Mouse (Mus musculus) heart, embryonic 11.5 days (tissue): Measurements from ENCODE around the gene B4gat1. TPM values are rescaled to one million over a fixed set of nuclear protein-coding genes. Genes with fewer than 3 reads are reported as not detected.
A peak's percentile ranks its signal among the peaks of the same experiment; 100 is the strongest.

Source experiments
- ATAC-seq: fragments of 200-750 bp; cut with Nextera tagmentation; replicated peaks from 2 replicates; pipeline ENCODE4 v1.8.0; 2017; ENCODE audit warnings: moderate library complexity; ENCODE audit not compliant: insufficient number of reproducible peaks, low FRiP score, low TSS enrichment
- H3K27ac ChIP-seq: fragments of 300-500 bp; sonication (generic); 2 replicates; pipeline ENCODE4 v1.5.1; 2014; ENCODE audit warnings: mild to moderate bottlenecking, low read depth, low read length
- H3K27me3 ChIP-seq: fragments of 300-500 bp; sonication (generic); 2 replicates; pipeline ENCODE4 v1.6.1; 2014; ENCODE audit warnings: mild to moderate bottlenecking, low read length, mixed read lengths; ENCODE audit not compliant: control insufficient read depth, insufficient read depth
- H3K36me3 ChIP-seq: fragments of 300-500 bp; sonication (generic); 2 replicates; pipeline ENCODE4 v1.6.1; 2014; ENCODE audit warnings: mild to moderate bottlenecking, low read length, moderate library complexity, mixed read lengths; ENCODE audit not compliant: control insufficient read depth, insufficient read depth
- H3K4me1 ChIP-seq: fragments of 300-500 bp; sonication (generic); 2 replicates; pipeline ENCODE4 v1.6.1; 2014; ENCODE audit warnings: low read length; ENCODE audit not compliant: control insufficient read depth, insufficient read depth
- H3K4me2 ChIP-seq: fragments of 300-500 bp; sonication (generic); 2 replicates; pipeline ENCODE4 v1.6.1; 2014; ENCODE audit warnings: mild to moderate bottlenecking, moderate library complexity
- H3K4me3 ChIP-seq: fragments of 300-500 bp; sonication (generic); 2 replicates; pipeline ENCODE4 v1.5.1; 2014; ENCODE audit warnings: low read depth, low read length
- H3K9ac ChIP-seq: fragments of 300-500 bp; sonication (generic); 2 replicates; pipeline ENCODE4 v1.6.1; 2014; ENCODE audit warnings: mild to moderate bottlenecking, low read depth, low read length, moderate library complexity
- H3K9me3 ChIP-seq: fragments of 300-500 bp; sonication (generic); replicated peaks from 2 replicates; pipeline ENCODE4 v1.6.1; 2016; ENCODE audit warnings: low read length; ENCODE audit not compliant: control insufficient read depth
- WGBS: fragments of 180-500 bp; shearing (Covaris S2); extraction: QIAGEN DNeasy Blood & Tissue Kit; methylation state at CpG from one replicate; pipeline ENCODE4 v1.1.7; 2014; ENCODE audit not compliant: insufficient replicate concordance; 5-methylcytosine and 5-hydroxymethylcytosine counted together
- polyA plus RNA-seq: library from polyadenylated mRNA; unstranded; fragments of >200 nt; fragmentation: Nextera tagmentation; extraction: Ambion mirVana; gene quantifications from 2 replicates; pipeline ENCODE4 v1.2.1, GENCODE M21; 2014

The B4gat1 gene
- polyA plus RNA-seq, 1 experiment from 2014 or later = 37.4 TPM

DNA sequence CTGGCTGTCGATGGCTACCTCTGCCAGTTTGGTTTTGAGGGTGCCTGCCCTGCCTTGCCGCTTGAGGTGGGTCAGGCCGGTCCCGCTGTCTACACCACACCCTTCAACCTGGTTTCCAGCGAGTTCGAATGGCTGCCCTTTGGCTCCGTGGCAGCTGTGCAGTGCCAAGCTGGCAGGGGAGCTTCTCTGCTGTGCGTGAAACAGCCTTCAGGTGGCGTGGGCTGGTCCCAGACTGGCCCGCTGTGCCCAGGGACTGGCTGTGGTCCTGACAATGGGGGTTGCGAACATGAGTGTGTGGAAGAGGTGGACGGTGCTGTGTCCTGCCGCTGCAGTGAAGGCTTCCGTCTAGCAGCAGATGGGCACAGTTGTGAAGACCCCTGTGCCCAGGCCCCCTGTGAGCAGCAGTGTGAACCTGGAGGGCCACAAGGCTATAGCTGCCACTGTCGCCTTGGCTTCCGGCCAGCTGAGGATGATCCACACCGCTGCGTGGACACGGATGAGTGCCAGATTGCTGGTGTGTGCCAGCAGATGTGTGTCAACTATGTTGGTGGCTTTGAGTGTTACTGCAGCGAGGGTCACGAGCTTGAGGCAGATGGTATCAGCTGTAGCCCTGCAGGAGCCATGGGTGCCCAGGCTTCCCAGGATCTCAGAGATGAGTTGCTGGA lies 30.1 kb downstream of the B4gat1 start:
- ATAC-seq = no peak
- Histone ChIP-seq H3K4me3 (peak overlapping the region; percentile 58), H3K4me1 (peaks cover 44% of the 10 kb centered on the region), H3K36me3 (no peaks in the 10 kb centered on the region), H3K27ac (no peak overlapping the region), H3K27me3 (peaks cover 13% of the 10 kb centered on the region), H3K9me3 (no peaks in the 10 kb centered on the region), H3K4me2 (peak overlapping the region; percentile 94), H3K9ac (peak overlapping the region; percentile 71)
- WGBS = 42% methylated on average over 21 of the region's 21 CpGs

DNA sequence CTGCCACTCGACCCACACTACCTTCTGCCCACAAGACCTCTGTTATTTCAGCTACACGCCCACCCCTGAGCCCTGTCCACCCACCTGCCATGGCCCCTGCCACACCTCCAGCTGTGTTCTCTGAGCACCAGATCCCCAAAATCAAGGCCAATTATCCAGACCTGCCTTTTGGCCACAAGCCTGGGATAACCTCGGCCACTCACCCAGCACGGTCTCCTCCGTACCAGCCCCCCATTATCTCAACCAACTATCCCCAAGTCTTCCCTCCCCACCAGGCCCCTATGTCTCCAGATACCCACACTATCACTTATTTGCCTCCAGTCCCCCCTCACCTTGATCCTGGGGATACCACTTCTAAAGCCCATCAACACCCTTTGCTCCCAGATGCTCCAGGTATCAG lies 30.9 kb downstream of the B4gat1 start:
- 0 out of 2 replicates have a peak overlapping the region, but pooled peaks have one; percentile 16 for H3K9ac ChIP-seq
- peak overlapping the region; percentile 94 for H3K4me2 ChIP-seq
- H3K27ac ChIP-seq = no peak overlapping the region
- peaks cover 15% of the 10 kb centered on the region for H3K27me3 ChIP-seq
- H3K36me3 ChIP-seq = no peaks in the 10 kb centered on the region
- WGBS = 69% methylated on average over 5 of the region's 5 CpGs
- ATAC-seq = no peak
- no peak overlapping the region for H3K4me3 ChIP-seq
- H3K9me3 ChIP-seq = no peaks in the 10 kb centered on the region
- peaks cover 44% of the 10 kb centered on the region for H3K4me1 ChIP-seq

DNA sequence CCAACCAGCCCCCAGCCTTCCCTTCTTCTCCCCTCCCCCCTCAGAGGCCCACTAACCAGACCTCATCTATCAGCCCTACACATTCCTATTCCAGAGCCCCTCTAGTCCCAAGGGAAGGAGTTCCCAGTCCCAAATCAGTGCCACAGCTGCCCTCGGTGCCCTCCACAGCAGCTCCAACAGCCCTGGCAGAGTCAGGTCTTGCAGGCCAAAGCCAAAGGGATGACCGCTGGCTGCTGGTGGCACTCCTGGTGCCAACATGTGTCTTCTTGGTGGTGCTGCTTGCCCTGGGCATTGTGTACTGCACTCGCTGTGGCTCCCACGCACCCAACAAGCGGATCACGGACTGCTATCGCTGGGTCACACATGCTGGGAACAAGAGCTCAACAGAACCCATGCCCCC lies 31.4 kb downstream of the B4gat1 start:
- H3K36me3 ChIP-seq = no peaks in the 10 kb centered on the region
- H3K27me3 ChIP-seq = peaks cover 18% of the 10 kb centered on the region
- H3K4me1 ChIP-seq = peaks cover 42% of the 10 kb centered on the region
- 0 out of 2 replicates have a peak overlapping the region, but pooled peaks have one; percentile 0 for H3K4me3 ChIP-seq
- no peak overlapping the region for H3K27ac ChIP-seq
- no peaks in the 10 kb centered on the region for H3K9me3 ChIP-seq
- ATAC-seq = no peak
- 70% methylated on average over 7 of the region's 7 CpGs for WGBS
- H3K9ac ChIP-seq = no peak overlapping the region
- peak overlapping the region; percentile 94 for H3K4me2 ChIP-seq

DNA sequence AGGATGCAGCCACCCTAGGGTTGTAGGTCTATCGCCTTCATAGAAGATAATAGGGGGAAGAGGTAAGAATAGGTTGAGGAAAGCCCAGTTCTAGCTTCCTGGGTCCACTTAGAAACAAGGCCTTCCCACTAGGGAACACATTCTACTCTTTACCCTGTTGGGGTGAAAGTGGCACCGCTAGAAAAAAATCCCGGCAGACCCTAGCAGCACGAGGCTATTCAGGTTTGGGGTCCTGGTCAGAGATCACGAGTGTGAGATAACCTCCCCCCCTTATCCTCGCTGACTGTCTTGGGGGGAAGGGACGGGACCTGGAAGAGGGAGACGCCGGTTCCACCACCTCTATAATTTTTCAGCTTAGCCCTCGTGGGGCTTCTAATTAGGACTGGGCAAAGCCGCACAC lies 32.5 kb downstream of the B4gat1 start:
- no peak for ATAC-seq
- Histone ChIP-seq H3K4me3 (peak overlapping the region; percentile 47), H3K36me3 (no peaks in the 10 kb centered on the region), H3K27me3 (peaks cover 18% of the 10 kb centered on the region), H3K9me3 (no peaks in the 10 kb centered on the region), H3K9ac (peak overlapping the region; percentile 63), H3K27ac (peak overlapping the region; percentile 48; the same call in 1 of the 2 replicates), H3K4me2 (peak overlapping the region; percentile 94), H3K4me1 (peaks cover 35% of the 10 kb centered on the region)
- WGBS = 5% methylated on average over 11 of the region's 11 CpGs

DNA sequence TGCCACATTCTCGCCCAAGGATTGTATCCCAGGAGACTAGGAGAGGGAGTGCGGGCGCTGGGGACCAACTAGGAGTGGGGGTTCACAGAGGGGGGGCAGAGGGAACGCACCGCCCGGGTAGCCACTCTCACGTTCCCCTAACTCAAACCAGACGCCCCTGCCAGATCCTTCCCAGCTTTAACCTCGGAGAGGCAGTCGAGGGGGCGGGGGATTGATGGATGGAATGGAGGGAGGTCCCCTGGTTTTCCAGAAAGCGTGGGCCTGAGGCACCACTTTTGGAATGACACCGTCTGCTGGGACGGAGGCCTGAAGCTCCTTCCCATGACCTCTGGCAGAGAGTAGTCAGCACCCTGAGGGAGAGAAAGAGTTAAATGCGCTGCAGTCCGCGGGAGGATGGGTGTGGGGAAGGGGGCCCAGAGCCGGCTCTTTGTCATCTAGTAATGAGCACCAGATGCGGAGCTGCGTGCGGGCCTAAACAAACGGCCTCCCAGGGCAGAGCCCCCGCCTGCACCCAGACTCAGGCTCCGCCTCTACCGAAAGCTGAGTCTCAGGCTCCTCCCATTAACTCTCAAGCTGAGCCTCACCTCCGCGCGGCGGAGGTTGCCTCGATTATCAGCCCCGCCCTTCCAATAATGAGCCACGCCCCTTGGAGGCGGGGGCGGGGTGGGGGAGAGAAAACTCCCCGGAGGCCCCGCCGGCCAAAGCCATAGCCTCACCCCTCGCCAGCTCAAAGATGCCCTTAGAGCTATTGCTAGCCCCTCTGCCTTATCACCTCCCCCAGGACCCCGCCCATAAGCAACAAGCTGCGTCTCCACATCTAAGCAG lies 33.1 kb downstream of the B4gat1 start:
- ATAC-seq = peak; percentile 75
- under 1% methylated on average over 40 of the region's 40 CpGs for WGBS
- H3K27me3 ChIP-seq = peaks cover 18% of the 10 kb centered on the region
- H3K27ac ChIP-seq = peak overlapping the region; percentile 59
- H3K9me3 ChIP-seq = no peaks in the 10 kb centered on the region
- peak overlapping the region; percentile 63 for H3K9ac ChIP-seq
- no peaks in the 10 kb centered on the region for H3K36me3 ChIP-seq
- H3K4me3 ChIP-seq = peak overlapping the region; percentile 47
- H3K4me2 ChIP-seq = peak overlapping the region; percentile 94
- peaks cover 33% of the 10 kb centered on the region for H3K4me1 ChIP-seq

DNA sequence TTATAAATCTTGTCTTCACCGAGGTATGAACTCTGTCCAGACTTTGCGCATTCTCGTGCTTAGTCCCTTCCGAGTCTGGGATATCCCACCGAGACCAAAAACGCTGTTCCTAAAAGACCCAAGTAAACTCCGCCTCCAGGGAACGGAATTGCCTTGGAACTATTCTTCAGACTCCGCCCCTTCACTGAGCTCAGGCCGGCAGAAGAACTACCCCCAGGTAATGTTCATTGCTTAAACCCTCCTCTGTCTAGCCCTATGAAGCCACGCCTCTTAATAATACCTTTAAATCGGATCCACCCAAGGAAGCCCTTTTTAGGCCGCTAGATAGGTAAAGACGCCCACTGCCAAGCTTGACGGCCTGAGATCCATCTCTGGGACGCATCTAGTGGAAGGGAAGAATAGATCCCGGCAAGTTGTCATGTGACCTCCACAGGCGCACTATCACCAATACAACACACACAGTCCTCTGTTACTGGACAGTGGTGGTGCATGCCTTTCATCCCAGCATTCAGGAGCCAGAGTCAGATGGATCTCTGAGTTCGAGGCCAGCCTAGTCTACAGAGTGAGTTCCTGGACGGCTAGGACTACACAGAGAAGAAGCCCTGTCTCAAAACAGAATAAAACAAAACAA lies 33.9 kb downstream of the B4gat1 start:
- H3K4me1 ChIP-seq = peaks cover 26% of the 10 kb centered on the region

DNA sequence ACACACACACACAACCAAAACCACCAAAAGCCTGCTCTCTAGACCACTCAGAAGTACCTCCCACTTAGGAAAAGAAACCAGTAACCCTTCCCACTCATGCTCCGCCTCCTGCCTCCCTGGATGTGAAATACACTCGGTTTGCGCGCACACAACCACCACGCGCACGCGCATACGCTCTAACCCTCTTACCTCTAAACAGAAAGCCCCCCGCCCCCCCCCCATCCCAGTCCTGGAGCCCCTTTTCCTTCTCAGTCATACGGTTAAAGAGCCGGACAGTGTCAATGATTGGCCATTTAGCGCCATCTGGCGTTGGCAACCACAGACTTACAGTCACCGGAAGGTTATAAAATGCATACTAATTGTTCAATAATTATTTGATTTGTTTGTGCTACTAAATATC lies 34.4 kb downstream of the B4gat1 start:
- Histone ChIP-seq H3K4me1 (peaks cover 22% of the 10 kb centered on the region), H3K9ac (no peak overlapping the region), H3K4me3 (peak overlapping the region; percentile 47), H3K27me3 (peaks cover 17% of the 10 kb centered on the region), H3K27ac (no peak overlapping the region), H3K36me3 (no peaks in the 10 kb centered on the region), H3K4me2 (peak overlapping the region; percentile 94), H3K9me3 (no peaks in the 10 kb centered on the region)
- 2% methylated on average over 15 of the region's 15 CpGs for WGBS
- no peak for ATAC-seq

More for the DNA sequence above, 33.9 kb downstream of the B4gat1 start:
- H3K4me2 ChIP-seq = peak overlapping the region; percentile 94
- ATAC-seq = 0 out of 2 replicates have a peak, but pooled peaks have one; percentile 3
- H3K36me3 ChIP-seq = no peaks in the 10 kb centered on the region
- no peaks in the 10 kb centered on the region for H3K9me3 ChIP-seq
- WGBS = 3% methylated on average over 20 of the region's 20 CpGs
- peak overlapping the region; percentile 58; the same call in 1 of the 2 replicates for H3K9ac ChIP-seq
- H3K4me3 ChIP-seq = peak overlapping the region; percentile 47
- peak overlapping the region; percentile 59 for H3K27ac ChIP-seq
- peaks cover 18% of the 10 kb centered on the region for H3K27me3 ChIP-seq

DNA sequence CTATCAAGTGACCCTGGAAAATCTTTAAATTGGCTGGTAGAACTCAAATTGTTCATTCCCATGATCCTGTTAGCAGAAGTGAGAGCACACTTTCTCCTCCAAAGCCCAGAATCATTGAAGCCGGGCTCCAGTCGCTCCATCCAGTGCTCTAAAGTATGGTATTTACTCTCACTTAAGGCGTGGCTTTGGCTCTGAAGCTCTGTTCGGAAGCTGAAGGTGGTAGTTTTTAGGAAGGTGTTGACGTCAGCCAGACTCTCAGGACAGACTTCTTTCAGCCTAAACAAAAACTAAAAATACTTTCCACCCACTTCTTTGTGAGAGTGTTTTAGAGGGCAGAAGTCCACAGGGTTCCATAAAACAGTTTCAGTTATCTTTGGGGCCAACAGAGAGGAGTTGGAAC lies 34.9 kb downstream of the B4gat1 start:
- Histone ChIP-seq H3K4me2 (no peak overlapping the region; the same call in 1 of the 2 replicates), H3K36me3 (no peaks in the 10 kb centered on the region), H3K27me3 (peaks cover 13% of the 10 kb centered on the region), H3K27ac (no peak overlapping the region), H3K9me3 (no peaks in the 10 kb centered on the region), H3K4me3 (no peak overlapping the region), H3K4me1 (peaks cover 17% of the 10 kb centered on the region), H3K9ac (no peak overlapping the region)
- no peak for ATAC-seq
- WGBS = 32% methylated on average over 5 of the region's 5 CpGs
